Mouse (Mus musculus) cerebellum, postnatal 36 days (tissue): Measurements from ENCODE around the gene Zfp933.
A peak's percentile ranks its signal among the peaks of the same experiment; 100 is the strongest.
"Not testable (repeated sequence)": the region's sequence is repeated elsewhere in the genome, so short reads cannot be mapped to it uniquely, and the experiment has no call there.

Source experiments
- DNase-seq, 2 experiments: peaks; one replicate each; pipeline ENCODE4 v3.0.0; 2021 to 2022; ENCODE audit warnings: mixed read lengths in 2 of 2

Gene Zfp933

DNA sequence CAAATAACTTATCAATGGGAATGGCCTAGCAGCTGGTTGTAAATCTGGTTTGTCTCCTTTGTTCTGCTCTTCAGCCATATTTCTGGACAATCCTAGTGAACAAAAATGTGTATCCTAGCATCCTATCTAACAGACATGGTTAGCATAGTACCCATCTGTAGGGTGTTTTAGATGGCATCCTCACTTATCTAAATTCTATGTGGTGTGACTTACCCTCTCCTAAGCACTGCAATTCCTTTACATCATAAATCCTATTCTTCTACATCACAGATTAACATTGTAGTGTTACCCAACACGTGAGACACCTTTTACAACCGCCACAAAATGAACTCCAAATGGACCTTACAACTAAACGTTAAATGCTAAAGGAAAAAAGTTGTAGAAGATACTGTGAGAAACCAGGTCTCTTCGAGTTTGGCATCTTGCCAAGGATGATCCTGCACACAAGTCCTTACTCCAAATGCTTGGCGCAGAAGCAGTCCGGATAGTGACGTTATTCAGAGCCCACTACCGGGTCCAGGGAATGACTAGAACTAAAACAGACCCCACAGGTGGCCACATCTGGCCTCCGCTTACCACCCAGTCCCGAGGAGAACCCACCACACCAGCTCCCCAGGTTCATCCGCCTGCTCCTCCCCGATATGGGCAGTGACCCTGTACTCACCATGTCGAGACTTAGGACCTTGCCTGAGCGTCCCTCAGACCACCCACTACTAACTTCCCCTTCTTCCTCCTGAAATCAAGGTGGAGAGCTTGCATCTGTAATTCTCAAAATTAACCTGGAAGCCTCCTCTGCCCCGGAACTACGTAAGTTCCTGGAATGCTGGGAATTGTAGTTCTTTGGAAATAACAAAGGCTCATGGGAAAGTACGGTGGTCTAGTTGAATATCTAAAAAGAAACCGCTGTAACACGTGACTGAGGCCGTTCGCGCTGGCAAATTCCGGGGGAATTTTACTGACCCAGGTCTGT lies at the start of gene Zfp933:
Gene Zfp933, minus strand, starts transcription at position 753 of the 970 bp plus-strand sequence.
- peak; percentile 48 to 75 for DNase-seq

DNA sequence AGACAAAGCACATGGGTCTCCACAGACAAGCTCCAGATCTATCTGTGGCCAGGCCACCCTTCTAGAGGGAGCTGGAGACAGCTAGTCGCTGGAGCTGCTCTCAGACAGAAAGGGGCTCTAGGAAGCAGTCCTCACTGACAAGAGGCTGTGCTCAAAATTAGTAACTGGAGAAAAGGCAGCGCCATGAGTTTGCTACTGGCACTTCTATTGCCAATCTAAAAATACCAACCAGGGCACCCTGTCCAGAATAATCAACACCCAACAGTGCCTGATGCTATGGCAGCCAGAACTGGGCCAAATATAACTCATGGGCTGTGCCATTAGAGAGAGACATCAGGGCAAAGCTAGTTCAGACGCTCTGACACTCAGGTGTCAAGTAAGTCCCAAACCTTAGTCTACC lies 49.2 kb upstream of the Zfp933 start:
- peak; percentile 18 to 41 for DNase-seq

DNA sequence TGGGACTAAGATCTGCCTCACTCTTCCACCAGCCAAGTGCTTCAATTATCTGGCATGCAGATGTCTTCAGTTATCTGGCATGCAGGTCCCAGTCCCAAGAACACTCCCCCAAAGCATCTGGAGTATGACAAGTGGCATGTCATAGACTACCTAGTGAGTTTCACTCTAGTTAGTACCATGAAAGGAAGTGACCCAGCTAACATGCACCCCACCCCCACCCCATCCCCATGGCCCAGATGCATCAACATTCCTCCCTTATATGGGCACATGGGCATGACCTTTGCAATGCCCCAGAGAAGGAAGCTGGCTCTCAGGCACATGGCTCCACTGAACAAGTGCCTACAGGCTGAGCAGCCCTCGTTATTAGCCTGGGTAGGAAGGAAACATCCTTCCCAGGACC lies 48.2 kb upstream of the Zfp933 start:
- no peak for DNase-seq

DNA sequence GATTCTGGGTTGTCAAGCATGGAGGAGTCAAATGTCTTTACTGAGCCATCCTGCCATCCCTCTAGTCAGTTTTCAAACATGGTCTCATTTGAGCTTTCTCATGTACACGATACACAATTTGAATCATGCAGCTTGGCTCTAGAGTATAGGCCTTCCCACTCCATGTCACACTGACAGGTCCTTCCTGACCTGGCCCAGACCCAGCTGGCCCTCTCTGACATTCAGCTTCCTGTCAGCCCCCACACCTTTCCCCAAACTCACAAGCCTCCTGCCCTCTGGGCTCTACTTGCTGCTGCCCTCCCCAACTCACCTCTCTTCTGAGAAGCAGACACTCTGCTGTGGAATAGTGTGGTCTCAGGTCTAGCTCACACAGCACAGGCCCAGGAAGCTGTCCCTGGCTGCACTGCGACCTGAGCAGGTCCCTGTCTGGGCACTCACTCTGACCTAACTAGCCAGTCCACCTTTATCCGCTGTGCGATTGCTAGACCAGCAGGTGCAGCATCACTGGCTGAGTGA lies 47.7 kb upstream of the Zfp933 start:
- DNase-seq: no peak

DNA sequence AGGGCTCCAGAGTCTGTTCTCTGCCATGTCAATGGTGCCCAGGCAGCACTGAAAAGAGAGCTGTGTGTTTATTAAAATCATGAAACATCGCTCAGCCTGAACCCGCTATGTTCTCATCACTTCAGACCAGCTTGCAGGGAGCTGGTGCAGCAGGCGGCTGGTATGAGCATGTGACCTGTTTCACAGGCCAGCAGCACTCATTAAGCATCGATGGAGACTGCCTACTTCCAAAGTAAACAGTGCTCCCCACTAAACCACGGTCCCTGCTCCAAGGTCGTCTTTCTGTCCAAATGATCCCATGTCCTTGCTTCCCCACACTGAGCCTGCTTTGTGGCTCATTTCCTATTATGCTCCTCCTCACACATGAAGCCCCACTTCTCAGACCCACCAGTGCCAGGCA lies 42.2 kb upstream of the Zfp933 start:
- no peak for DNase-seq

DNA sequence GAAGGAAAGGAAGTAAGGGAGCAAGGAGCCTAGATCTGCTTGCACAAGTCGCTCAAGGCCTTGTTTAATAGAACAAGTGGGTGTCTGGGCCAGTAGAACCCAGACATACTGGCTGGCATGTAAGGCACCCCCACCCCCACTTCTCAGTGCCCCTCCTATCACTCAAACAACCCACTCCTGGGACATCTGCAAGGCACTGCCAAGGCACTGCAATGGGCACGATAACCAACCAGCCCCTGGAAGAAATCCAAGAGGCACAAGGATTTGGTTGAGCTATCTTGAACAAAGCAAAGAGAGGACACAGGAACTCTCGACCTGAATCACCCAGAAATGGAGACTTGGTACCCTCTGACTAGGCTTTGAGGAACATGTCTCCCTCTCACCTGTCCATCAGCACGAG lies 40.1 kb upstream of the Zfp933 start:
- DNase-seq: no peak

DNA sequence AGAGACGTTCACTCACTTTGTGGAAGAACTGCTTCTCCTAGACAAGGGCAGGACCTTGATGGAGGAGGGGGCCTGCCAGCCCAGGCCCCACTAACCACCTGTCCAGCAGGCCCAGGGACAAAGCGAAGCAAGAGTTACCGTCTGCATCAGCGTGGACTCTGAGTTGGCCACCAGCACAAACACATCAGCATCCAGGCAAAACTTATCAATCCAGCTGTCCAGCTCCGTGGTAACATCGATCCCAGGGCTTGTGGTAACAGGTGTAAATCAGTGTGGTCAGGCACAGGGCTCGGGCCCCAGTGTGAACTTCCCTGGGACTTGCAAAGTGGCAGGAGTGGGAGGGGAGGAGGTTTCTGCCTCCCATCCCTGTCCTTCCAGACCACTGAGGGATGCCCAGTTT lies 39.1 kb upstream of the Zfp933 start:
- DNase-seq: no peak

DNA sequence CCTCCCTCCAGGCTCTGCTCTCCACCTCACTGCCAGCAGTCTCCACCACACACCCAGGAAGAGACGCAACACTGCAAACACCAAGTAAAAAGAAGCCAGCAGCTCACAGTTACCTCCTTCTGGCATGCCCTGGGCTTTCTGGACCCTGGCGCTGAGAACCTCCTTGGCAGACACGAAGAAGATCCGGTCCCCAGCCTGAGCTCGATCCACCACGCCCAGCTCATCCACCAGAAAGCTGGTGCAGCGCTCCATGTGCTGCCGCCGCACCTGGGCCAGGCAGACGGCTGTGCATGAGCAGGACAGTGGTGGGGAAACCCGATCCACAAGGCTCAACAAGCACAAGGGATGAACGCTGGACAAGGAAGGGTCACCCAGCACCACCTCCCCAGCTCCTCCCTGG lies 38.0 kb upstream of the Zfp933 start:
- no peak for DNase-seq

DNA sequence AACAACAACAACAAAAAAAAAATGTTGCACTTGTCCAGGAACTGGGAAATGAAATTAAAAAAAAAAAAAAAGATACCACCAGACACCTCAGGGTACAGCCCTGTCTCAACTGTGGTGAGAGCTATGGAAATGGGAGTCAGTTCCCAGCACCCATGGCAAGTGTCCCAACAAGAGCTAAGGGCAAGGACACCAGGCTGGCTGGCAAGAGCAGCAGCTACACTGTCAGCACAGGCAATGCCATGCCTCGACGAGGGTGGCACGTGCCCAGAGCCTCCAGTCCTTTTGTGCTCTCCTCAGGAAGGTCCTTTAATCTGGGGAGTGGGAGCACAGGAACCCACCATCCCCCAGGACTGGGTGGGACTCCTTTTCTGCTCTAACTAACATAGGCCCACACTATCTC lies 36.0 kb upstream of the Zfp933 start:
- no peak for DNase-seq

DNA sequence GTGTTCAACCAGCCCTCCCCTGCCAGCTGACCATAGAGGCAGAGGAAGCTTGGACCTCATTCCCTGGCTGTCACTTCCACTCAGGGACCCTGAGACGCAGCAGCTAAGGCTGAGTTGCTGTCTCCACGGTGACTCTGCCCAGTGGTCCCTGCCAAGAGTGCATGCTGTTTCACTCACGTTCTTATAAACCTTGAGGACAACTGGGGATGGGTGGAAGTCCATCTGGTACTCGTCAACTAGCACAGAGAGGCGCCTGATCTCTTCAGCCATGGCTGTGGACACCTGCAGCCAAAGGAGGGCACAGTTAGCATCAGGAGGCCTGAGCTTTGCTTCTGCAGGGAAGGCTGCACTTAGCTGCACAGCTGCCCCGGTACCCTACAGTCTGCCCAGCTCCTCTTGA lies 34.9 kb upstream of the Zfp933 start:
- no peak for DNase-seq

DNA sequence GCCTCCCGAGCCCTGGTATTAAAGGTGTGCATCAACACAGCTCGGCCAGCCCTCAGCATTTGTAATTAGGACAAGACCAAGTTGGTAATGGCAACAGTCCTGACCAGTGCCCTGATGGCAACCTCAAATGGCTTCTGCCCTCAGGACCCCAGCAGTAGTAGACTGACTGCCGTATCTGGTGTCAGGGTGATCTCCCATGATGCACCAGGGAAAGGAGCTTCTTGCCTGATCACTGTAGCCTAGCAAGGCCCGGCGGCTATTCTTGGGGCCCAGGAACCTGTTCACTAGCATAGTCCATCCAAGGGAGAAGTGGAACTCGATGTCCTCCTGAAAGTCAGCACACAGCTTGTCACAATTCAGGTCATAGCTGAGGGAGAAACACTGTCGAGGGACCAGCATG lies 33.6 kb upstream of the Zfp933 start:
- no peak for DNase-seq

DNA sequence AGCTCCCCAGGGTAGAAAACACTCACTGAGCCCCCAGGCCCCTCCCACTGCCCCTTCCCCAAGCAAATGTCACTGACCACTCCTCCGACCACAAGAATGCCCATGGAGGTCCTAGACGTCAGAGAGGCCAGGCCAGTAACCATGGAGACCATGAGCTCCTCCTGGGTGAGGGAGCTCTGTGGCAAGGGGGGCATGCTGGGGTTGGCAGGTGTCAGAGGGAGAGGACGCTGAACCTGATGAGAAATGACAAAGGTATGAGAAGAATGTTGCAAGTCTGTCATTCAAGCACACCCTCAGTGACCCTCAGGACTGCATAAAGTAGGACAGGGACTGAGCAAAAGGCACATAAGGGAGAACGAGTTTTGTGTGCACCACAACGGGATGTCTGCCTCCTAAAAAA lies 31.7 kb upstream of the Zfp933 start:
- DNase-seq: no peak

DNA sequence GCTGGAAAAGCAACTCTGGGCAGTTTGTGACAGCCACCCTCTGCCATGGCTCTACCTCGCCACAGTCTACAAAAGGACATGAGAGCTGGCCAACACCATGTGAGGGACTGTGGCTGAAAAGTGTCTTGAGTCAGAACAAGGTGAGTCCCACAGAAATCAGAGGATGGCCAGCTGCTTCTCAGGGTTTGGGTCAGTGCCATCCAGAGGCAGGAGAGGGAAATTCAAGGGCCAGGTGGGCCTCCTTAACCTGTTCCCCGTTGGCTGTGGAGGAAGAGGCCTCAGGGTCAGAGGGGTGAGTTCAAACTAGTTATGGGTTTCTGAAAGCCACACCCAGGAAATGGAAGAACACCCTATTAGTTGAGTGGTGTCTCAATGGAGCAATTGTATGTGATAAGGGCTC lies 31.3 kb upstream of the Zfp933 start:
- no peak for DNase-seq

DNA sequence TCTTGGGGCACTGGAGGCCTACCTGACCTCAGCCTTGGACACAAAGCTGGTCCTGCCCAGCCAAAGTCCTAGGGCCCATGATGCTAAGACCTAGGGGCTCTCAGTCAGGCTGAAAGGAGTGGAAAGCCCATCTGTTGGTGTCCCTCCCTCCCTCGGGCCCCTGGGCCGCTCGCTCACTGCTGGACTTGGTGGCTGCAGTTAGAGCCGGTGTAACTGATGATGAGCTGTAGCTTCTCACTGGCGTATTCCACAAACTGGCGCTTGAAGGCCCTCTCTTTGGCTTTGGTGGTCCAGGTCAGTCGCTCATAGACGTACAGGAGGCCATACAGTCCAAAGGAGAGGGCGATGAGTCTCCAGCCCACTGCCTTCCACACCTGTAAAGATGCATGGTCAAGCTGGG lies 30.4 kb upstream of the Zfp933 start:
- DNase-seq: no peak

DNA sequence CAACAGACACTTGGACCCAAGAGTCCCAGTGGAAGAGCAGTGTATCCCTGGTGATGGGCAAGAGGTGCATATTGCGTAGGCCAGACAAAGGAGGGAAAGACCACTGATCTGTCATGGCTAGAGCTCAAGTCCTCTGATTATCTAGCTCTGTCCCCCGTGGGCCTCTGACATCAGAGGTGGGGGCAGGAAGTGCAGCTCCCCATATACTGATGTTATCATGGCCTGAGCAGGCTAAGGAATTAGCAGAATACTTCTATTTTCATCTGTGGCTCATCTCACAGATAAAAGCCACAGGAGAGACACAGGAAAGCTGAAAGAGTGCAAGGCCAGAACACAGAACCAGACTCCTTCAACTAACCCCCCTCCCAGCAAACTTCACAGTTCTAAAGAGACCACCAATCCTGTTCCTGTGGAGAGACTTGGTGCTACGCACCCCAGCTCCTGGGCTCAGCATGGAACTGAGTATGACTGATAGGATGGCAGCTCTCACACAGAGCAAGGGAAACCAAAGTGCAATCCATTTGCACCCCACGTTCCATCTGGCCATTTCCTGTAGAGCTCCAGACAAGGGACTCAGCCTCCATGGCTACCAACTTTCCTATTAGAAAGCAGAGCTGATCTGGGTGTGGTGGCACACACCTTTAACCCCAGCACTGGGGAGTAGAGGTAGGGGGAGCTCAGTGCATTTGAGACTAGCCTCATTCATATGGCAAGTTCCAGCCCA lies 27.8 kb upstream of the Zfp933 start:
- DNase-seq: no peak

DNA sequence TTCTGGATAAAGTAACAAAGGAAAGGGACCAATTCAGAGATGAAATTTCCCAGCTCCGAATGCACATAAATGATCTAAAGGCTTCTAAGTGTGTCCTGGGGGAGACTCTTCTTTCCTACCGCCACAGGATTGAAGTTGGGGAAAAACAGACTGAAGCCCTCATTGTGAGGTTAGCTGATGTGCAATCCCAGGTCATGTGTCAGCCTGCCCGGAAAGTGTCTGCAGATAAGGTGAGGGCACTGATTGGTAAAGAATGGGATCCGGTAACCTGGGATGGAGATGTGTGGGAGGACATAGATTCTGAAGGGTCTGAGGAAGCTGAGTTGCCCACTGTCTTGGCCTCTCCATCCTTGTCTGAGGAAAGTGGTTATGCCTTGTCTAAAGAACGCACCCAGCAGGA lies 21.1 kb upstream of the Zfp933 start:
- no peak for DNase-seq

DNA sequence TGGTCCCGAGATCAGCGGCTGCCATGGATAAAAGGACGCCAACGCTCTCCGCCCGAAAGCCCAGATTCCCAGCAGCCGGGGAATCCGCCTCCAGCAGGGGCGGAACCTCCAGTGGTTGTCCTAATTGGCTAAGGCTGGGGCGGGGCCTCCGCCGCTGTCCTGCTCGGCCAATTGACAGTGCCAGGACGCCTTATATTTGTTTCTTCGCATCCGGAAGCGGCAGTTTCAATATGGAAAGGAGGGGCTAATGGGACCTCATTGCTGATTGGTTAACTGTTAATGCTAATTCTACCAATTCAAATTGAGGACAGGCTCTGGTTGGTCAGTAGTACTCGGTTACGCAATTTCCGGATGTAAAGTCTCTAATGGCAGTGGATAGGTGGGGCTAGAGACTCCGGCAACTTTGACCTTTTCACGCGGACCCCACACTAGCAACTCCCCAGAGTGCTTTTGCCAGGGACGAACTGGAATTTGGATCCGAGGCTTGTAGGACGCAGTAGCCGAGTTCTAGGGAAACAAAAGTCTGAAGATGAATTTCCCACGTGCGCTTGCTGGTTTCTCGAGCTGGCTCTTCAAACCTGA lies 20.4 kb upstream of the Zfp933 start, which contains the start of the genes Miip and Fv1:
Gene Miip, minus strand, starts transcription at position 367 of the 582 bp plus-strand sequence.
Gene Fv1, plus strand, starts transcription at position 530 of the 582 bp plus-strand sequence.
- peak; percentile 89 to 91 for DNase-seq

DNA sequence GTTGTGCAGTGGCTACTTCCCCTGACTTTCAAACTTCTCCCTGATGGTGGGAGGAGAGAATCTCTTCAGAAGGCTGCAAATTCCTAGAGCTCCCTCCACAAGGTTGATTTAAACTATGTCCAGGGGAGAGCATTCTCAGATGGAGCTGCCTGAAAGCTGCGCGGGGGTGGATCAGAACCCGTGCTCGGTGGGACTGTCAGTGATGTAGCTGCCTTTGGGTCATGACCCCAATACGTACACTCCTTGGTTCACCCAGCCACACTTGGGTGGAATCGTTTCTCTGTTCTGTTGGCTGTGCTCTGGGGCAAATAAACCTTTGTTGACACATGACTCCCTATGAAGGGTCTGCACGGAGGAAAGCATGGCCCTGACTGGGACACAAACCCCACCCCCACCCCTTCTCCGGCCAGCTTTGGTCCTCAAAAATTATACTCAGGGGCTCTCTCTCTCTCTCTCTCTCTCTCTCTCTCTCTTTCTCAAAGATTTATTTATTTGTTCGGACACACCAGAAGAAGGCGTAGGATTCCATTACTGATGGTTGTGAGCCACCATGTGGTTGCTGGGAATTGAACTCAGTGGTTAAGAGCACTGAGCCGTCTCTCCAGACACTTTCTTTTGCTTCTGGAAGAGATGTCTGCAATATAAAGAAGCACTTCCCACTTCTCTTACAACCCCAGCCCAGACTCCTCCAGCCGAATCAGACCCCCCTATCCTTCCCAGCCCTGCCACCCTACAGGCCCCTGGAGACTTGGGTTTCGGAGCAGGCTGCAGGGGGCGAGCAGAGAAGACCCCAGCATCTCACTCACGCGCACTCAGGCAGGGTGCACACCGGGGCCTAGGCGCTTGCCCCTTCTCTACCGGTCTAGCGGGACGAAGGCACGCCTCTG lies 19.6 kb upstream of the Zfp933 start:
- no peak for DNase-seq

DNA sequence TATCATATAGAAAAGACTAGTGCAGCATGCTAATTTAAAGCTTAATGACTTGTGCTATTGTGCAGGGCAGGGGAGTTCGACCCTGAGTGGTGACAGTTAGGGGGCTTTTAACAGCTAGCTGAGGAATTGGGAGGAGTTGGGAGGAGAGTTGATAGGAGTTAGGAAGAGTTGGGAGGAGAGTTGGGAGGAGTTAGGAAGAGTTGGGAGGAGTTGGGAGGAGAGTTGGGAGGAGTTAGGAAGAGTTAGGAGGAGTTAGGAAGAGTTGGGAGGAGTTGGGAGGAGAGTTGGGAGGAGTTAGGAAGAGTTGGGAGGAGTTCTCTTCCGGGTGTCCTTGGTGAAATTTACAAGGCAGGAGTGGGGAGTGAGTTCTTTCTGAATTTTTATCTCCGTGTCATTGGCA lies 18.6 kb upstream of the Zfp933 start:
- DNase-seq: not testable (repeated sequence)

DNA sequence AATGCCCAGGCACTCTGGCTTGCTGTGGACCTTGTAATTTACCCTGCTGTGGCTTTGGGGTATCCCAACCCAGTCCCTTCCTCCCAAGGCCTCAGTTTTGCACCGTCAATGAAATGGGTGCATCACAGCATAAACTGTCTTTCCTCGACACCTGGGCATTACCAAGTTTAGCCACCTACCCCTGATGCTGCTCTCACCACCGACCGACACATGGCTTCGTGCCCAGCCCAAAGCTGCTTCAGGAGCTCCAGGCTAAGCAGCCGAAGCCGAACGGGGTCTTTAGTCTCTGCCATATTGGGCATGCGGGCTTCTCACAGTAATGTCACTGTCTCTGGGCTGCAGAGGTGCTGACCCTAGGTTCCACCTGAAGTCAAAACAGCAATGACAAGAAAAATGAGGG lies 17.9 kb upstream of the Zfp933 start:
- no peak for DNase-seq

DNA sequence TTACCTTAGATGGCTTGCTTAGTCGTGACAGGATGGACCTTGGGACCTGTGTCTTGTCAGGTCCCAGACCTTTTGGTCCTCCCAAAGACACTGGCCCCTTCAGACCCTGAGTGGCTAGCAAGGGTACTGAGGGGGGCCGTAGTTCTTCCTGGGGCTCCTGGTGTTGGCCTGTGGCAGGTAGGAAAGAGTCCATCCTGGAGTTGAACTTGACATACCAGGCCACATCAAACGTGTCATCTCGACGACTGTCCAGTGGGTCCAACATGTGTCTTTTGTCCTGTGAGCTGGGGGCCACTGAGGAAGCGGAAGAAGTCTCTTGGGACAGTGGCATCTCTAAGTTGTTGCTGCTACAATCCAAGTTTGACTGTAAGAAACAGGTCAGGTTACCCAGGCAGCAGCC lies 17.5 kb upstream of the Zfp933 start:
- no peak for DNase-seq

DNA sequence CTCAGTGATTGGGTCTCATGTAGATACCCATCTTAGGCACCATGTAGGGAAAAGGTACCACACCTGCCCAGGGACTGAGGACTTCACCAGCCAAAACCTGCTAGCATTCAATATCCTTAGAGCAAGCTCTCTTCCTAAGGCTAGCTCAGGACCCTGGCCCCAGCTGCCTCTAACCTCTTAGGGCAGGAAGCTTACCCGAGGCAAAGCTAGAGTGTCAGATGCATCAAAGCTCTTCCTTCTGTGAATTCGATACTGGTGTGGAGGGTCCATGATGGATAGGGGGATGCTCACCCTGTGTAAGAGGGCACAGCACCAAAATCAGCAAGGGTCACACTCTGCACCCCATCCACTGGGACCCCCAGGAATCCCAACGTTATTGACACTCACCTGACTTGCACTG lies 13.9 kb upstream of the Zfp933 start:
- no peak for DNase-seq
